Mouse (Mus musculus) forebrain, postnatal 0 days (tissue): ENCODE results near the gene Olfr56. TPM values are rescaled to one million over a fixed set of nuclear protein-coding genes. Genes with fewer than 3 reads are reported as not detected.
A peak's percentile ranks its signal among the peaks of the same experiment; 100 is the strongest.

Experiments
- ATAC-seq: fragments of 200-750 bp; cut with Nextera tagmentation; 2 replicates; pipeline ENCODE4 v1.8.0; 2017; ENCODE audit warnings: mild to moderate bottlenecking, moderate library complexity
- DNase-seq: peaks from one replicate; pipeline ENCODE4 v3.0.0-alpha.2; 2015
- H3K27ac ChIP-seq: fragments of 300-500 bp; sonication (generic); 2 replicates; pipeline ENCODE4 v1.5.1; 2014; ENCODE audit warnings: low read depth, mild to moderate bottlenecking, antibody characterized with exemption, low read length, moderate library complexity, mixed read lengths
- H3K27me3 ChIP-seq: fragments of 300-500 bp; sonication (generic); 2 replicates; pipeline ENCODE4 v1.6.1; 2014; ENCODE audit warnings: mild to moderate bottlenecking, low read length, mixed read lengths; ENCODE audit not compliant: insufficient read depth
- H3K36me3 ChIP-seq: fragments of 300-500 bp; sonication (generic); 2 replicates; pipeline ENCODE4 v1.6.1; 2014; ENCODE audit warnings: mild to moderate bottlenecking, moderate library complexity; ENCODE audit not compliant: insufficient read depth
- H3K4me1 ChIP-seq: fragments of 300-500 bp; sonication (generic); 2 replicates; pipeline ENCODE4 v1.6.1; 2014; ENCODE audit warnings: antibody characterized with exemption; ENCODE audit not compliant: insufficient read depth
- H3K4me2 ChIP-seq: fragments of 300-500 bp; sonication (generic); 2 replicates; pipeline ENCODE4 v1.6.1; 2014; ENCODE audit warnings: low read depth, mild to moderate bottlenecking, moderate library complexity
- H3K4me3 ChIP-seq: fragments of 300-500 bp; sonication (generic); 2 replicates; pipeline ENCODE4 v1.5.1; 2014; ENCODE audit warnings: low read depth, low read length, mixed read lengths
- H3K9ac ChIP-seq: fragments of 300-500 bp; sonication (generic); 2 replicates; pipeline ENCODE4 v1.6.1; 2014; ENCODE audit warnings: mild to moderate bottlenecking
- H3K9me3 ChIP-seq: fragments of 300-500 bp; sonication (generic); 2 replicates; pipeline ENCODE4 v1.6.1; 2016; ENCODE audit warnings: low read length
- CTCF ChIP-seq: sonication (generic); IDR thresholded peaks from 2 replicates; pipeline ENCODE4 v1.5.1; 2016; ENCODE audit warnings: antibody characterized with exemption, control low read depth, low read depth
- WGBS: fragments of 180-500 bp; shearing (Covaris S2); extraction: QIAGEN DNeasy Blood & Tissue Kit; methylation state at CpG from one replicate; pipeline ENCODE4 v1.1.7; 2014; 5-methylcytosine and 5-hydroxymethylcytosine counted together
- polyA plus RNA-seq: library from polyadenylated mRNA; unstranded; fragments of >200 nt; fragmentation: Nextera tagmentation; extraction: Ambion mirVana; gene quantifications from 2 replicates; pipeline ENCODE4 v1.2.1, GENCODE M21; 2015
- total RNA-seq: library from RNA; depleted of rRNA; stranded (reverse); fragments of >200 nt; gene quantifications from 2 replicates; pipeline ENCODE4 v1.2.3, GENCODE M21; 2014

Gene Olfr56
- total and polyA plus RNA-seq, 2 experiments from 2014 or later: not detected

GRCm38 (mm10) chr11:49092053-49092586 lies 113.4 kb downstream of the Olfr56 start:
- H3K4me3 ChIP-seq: no peak overlapping the region
- H3K9ac ChIP-seq: no peak overlapping the region
- H3K4me2 ChIP-seq: no peak overlapping the region
- H3K36me3 ChIP-seq: no peaks in the 10 kb centered on the region
- no peaks in the 10 kb centered on the region for H3K27me3 ChIP-seq
- 97% methylated on average over 1 of the region's 1 CpGs for WGBS
- H3K4me1 ChIP-seq: no peaks in the 10 kb centered on the region
- ATAC-seq (no peak), DNase-seq (no peak)
- no peak overlapping the region for H3K27ac ChIP-seq
- no peak for TF ChIP-seq CTCF
- H3K9me3 ChIP-seq: no peaks in the 10 kb centered on the region

GRCm38 (mm10) chr11:49092786-49093185 lies 114.1 kb downstream of the Olfr56 start:
- no peak for DNase-seq
- Histone ChIP-seq H3K4me3 (no peak overlapping the region), H3K4me2 (no peak overlapping the region), H3K9ac (no peak overlapping the region), H3K36me3 (no peaks in the 10 kb centered on the region), H3K27me3 (no peaks in the 10 kb centered on the region), H3K4me1 (no peaks in the 10 kb centered on the region), H3K27ac (no peak overlapping the region), H3K9me3 (no peaks in the 10 kb centered on the region)
- TF ChIP-seq CTCF: no peak
- ATAC-seq: no peak
- WGBS: 90% methylated on average over 2 of the region's 2 CpGs

GRCm38 (mm10) chr11:49093861-49094660 lies 115.4 kb downstream of the Olfr56 start:
- no peaks in the 10 kb centered on the region for H3K9me3 ChIP-seq
- no peak for ATAC-seq
- H3K36me3 ChIP-seq: no peaks in the 10 kb centered on the region
- H3K9ac ChIP-seq: no peak overlapping the region
- H3K4me2 ChIP-seq: no peak overlapping the region
- H3K4me1 ChIP-seq: no peaks in the 10 kb centered on the region
- H3K27me3 ChIP-seq: no peaks in the 10 kb centered on the region
- 94% methylated on average over 6 of the region's 6 CpGs for WGBS
- H3K4me3 ChIP-seq: no peak overlapping the region
- DNase-seq: no peak
- no peak for TF ChIP-seq CTCF
- no peak overlapping the region for H3K27ac ChIP-seq

DNA sequence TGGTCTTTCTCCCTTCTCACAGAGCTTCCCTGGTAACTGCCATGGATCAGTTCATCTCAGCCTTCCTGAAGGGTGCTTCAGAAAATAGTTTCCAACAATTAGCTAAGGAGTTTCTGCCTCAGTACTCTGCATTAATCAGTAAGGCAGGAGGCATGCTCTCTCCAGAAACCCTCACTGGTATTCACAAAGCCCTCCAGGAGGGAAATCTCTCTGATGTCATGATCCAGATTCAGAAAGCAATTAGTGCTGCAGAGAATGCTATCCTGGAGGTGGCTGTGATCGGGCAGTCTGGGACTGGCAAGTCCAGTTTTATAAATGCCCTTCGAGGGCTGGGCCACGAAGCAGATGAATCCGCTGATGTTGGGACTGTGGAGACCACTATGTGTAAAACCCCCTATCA lies 116.7 kb downstream of the Olfr56 start:
- no peak for TF ChIP-seq CTCF
- no peak overlapping the region for H3K9ac ChIP-seq
- H3K27me3 ChIP-seq: no peaks in the 10 kb centered on the region
- no peak overlapping the region for H3K4me2 ChIP-seq
- no peaks in the 10 kb centered on the region for H3K4me1 ChIP-seq
- no peak overlapping the region for H3K27ac ChIP-seq
- 57% methylated on average over 4 of the region's 4 CpGs for WGBS
- H3K36me3 ChIP-seq: no peaks in the 10 kb centered on the region
- no peaks in the 10 kb centered on the region for H3K9me3 ChIP-seq
- DNase-seq (no peak), ATAC-seq (no peak)
- H3K4me3 ChIP-seq: no peak overlapping the region

DNA sequence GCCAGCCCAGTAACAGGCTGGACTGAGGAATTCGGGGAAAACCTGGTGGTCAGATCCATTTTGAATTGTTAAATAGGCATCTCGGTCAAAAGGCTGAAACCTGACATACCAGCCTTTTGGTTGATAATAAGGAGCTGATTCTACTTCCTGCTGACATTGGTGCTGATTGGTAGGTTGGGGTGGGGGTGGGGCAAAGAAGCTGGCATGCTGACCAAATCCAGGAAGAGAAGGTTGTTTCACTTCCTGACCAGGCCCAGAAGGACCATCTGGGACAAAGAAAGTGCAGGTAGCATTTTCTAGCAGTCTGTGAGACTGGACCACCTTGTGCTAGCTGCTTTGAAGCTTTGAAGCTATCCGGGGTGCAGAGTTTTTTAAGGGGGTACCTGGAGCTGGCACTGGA lies 121.7 kb downstream of the Olfr56 start:
- Histone ChIP-seq H3K4me2 (no peak overlapping the region), H3K4me1 (no peaks in the 10 kb centered on the region), H3K4me3 (no peak overlapping the region), H3K27ac (no peak overlapping the region), H3K9ac (no peak overlapping the region), H3K9me3 (no peaks in the 10 kb centered on the region), H3K36me3 (no peaks in the 10 kb centered on the region), H3K27me3 (no peaks in the 10 kb centered on the region; the same call in 1 of the 2 replicates)
- WGBS: 82% methylated on average over 3 of the region's 3 CpGs
- TF ChIP-seq CTCF: no peak
- ATAC-seq (no peak), DNase-seq (no peak)

DNA sequence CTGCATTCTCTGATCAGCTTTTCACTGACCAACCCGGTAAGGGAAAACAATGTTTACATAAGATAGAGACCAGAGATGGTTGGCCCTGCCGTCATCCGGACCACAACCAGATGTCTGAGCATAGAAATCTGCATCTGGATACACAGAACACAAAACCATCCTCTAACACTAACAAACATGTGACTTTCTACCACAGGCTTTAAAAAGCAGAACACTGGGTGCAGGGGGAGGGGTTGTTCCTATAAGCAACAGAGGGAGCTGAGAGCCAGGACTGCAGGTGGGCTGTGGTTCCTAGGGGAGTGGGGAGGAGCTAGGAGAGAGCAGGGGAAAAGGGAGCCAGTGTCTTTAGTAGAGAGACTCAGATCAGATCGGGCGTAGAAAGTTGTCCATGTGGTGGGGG lies 122.8 kb downstream of the Olfr56 start:
- no peak for TF ChIP-seq CTCF
- H3K36me3 ChIP-seq: no peaks in the 10 kb centered on the region
- no peaks in the 10 kb centered on the region; the same call in 1 of the 2 replicates for H3K27me3 ChIP-seq
- no peak for ATAC-seq
- WGBS: 63% methylated on average over 5 of the region's 5 CpGs
- H3K9me3 ChIP-seq: no peaks in the 10 kb centered on the region
- DNase-seq: no peak
- H3K4me1 ChIP-seq: no peaks in the 10 kb centered on the region
- H3K4me3 ChIP-seq: no peak overlapping the region
- H3K4me2 ChIP-seq: no peak overlapping the region
- no peak overlapping the region for H3K9ac ChIP-seq
- no peak overlapping the region for H3K27ac ChIP-seq

- Histone ChIP-seq H3K27me3 (no peaks in the 10 kb centered on the region; the same call in 1 of the 2 replicates), H3K4me2 (no peak overlapping the region), H3K27ac (no peak overlapping the region), H3K9me3 (no peaks in the 10 kb centered on the region), H3K4me1 (no peaks in the 10 kb centered on the region), H3K9ac (no peak overlapping the region), H3K36me3 (no peaks in the 10 kb centered on the region), H3K4me3 (no peak overlapping the region)
- DNase-seq (peak; percentile 90), ATAC-seq (peak; percentile 91)
- TF ChIP-seq CTCF: peak; percentile 90
- 14% methylated on average over 8 of the region's 8 CpGs for WGBS
Measured at GRCm38 (mm10) chr11:49103047-49103693, 124.5 kb downstream of the Olfr56 start.
